Mouse (Mus musculus): ENCODE results near the gene Rpl19.
A peak's percentile ranks its signal among the peaks of the same experiment; 100 is the strongest.

Gene Rpl19

DNA sequence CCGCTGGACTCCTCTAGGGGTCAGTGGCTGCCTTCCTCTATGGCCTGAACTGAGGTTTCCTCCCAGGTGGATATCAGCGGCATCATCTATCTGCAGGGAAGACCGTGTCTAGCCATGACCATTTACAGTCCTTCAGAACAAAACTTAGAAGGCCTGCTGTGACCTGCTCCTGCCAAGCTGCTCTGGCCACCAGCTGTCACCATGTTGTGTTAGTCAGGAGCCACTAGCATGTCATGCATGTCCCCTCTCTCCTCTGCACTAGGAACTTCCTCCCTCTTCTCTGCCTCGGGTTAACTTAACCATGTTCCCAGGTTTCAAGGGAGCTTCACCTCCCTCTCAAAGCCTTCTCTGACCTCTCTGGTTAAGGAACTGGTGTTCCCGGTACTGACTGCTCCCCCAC is 26.8 kb upstream of the Rpl19 start:
- no peak for DNase-seq

DNA sequence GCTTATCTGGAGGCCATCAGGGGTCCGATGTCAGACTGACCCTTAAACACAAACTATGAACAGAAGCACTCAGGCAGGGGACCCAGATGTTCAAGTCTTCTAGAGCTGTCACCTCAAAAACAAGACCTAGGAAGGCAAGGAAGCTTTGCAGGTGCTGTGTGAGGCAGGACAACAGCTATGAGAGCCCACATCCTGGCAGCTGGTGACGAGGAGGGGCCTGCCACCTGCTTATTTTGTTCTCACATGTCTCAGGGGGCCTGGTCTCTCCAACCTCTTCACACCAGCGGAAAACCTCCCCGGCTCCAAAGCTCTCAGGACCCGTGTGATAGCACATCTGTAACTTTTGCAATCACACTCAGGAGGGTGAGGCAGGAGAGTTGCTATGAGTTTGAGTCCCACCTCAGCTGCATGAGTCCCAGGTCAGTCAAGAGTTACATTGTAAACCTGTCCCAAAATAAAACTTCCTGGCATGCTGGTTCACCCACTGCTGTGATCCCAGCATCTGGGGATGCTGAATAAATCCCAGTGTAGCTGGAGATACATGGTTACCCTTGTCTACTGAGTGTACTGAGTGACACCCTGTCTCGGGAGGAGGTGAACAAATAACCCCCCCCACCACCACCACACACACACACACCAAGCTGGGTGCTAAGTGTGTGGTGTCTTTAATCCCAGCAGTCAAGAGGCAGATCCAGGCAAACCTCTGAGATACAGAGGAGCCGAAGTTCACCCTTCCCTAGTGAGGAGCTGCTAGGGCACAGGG is 26.0 kb upstream of the Rpl19 start:
- DNase-seq: peak; percentile 42

DNA sequence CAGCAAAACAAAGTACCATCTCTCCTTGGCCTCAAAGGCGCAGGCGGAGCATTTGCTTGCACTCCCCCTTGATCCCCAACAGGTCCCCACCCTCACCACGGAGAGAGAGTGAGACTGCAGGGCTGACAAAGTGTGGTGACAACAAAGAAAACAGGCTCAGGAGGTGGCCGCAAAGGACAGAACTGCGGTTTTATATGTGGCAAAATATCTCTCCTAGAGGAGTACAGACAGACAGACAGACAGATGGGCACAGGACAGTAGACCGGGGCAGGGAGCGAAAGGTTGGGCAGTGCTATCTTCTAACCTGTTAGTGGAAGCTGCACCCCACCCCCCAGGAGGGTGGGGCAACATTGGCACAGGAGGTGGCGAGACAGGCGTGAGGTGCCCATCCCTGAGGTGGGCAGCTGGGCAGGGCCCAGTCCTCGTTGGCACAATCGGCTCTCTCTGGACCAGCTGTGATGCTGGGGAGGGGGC is 25.1 kb upstream of the Rpl19 start:
- no peak for DNase-seq

GRCm38 (mm10) chr11:98001986-98002385 is 24.5 kb upstream of the Rpl19 start:
- DNase-seq: no peak

DNA sequence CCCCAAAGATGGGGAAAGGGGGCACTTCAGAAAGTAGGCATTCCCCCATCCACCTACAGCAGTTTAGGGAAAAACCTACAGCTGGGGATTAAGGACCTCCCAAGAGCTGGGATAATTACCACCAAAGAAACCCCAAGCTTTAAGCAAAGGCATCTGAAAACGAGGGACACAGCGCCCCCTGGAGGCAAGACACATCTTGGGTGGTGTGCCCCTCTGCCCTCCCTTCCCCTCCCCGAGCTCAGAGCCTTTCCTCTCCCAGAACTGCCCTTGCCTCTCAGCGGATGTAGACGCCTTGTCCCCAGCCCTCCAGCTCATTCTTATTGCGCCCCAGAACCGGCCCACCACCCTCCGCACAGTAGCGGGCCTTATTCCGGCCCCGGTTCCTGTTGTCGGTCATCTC is 23.9 kb upstream of the Rpl19 start:
- DNase-seq: peak; percentile 91

- peak; percentile 47 for DNase-seq
These were observed 23.3 kb upstream of the Rpl19 start for GRCm38 (mm10) chr11:98003171-98003671.

- DNase-seq: no peak
These were observed 22.3 kb upstream of the Rpl19 start for GRCm38 (mm10) chr11:98004161-98004560.

- peak; percentile 57 for DNase-seq
These were observed 21.4 kb upstream of the Rpl19 start for GRCm38 (mm10) chr11:98005076-98005475.

DNA sequence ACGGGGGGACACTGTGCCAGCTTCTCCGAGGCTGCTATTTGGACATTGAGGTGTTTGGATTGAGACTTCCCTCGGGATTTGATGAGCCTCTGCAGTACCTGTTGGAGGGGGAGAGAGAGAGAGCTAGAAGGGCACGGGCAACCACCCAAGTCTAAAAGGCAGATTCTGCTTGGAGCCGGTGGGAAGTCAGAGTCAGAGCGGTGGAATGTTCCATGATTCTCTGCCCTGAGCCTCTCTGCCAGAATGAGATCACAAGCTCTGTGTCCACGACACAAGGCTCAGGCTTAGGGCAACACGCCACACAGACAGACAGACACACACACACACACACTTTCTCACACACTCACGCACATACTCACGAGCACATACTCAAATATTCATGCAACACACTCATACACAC is 20.8 kb upstream of the Rpl19 start:
- no peak for DNase-seq

DNA sequence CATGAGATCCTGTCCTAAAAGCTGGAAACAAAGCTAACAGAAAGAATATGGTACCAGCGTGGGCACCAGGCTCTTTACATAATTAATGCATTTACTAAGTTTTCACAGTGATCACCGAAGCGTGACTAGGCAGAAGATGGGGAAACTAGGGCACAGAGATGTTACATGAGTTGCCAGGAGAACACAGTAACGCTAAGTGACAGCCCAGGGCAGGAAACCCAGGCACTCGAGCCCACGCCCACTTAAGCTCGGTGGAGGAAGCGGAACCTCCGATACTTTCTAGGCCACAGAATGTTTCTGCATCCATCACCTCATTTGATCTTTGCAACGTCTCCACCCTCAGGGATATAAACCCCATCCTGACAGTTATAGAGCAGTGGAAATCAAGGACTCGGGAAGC is 18.4 kb upstream of the Rpl19 start:
- DNase-seq: peak; percentile 36

DNA sequence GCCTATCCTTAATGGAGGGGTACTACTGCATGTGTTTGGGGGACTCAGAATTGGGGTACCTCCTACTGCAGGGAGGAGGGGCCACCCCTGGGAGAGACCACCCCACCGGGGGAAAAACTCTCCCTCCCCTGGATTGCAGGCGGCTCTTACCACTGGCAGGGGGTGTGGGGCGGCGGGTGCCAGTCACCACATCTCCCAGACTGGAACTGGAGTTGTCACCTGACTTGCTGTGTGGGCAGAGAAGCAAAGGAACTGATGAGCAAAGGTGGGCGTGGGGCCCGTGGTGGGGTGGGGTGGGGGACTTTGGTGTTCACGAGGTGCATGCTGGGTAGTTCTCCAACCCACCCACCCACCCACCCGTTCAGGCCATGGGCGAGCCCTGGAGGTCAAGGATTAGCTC is 14.8 kb upstream of the Rpl19 start:
- DNase-seq: no peak

DNA sequence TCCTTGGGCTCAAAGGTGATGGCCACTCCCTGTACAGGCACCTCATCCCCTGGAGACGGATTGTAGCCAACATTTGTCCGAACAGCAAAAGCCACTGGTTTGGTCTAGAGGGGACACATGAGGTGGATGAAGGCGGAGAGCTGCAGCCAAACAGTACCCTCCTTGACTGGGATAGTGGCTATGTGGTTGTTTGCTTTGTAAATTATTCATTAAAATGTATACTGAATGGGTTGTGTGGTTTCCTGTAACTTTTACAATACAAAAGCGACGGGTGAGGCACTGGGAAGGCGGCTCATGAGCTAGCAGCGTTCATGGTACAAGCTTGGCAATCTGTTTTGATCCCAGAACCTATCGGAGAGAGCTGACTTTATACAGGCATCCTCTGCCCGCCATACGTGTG is 13.7 kb upstream of the Rpl19 start:
- no peak for DNase-seq

- peak; percentile 48 for DNase-seq
These were observed 10.3 kb upstream of the Rpl19 start for GRCm38 (mm10) chr11:98016177-98016576.

GRCm38 (mm10) chr11:98016824-98017223 is 9.7 kb upstream of the Rpl19 start:
- no peak for DNase-seq

- DNase-seq: peak; percentile 22
These were observed 8.3 kb upstream of the Rpl19 start for GRCm38 (mm10) chr11:98018222-98018621.

- peak; percentile 58 for DNase-seq
These were observed 7.5 kb upstream of the Rpl19 start for GRCm38 (mm10) chr11:98018858-98019641.

DNA sequence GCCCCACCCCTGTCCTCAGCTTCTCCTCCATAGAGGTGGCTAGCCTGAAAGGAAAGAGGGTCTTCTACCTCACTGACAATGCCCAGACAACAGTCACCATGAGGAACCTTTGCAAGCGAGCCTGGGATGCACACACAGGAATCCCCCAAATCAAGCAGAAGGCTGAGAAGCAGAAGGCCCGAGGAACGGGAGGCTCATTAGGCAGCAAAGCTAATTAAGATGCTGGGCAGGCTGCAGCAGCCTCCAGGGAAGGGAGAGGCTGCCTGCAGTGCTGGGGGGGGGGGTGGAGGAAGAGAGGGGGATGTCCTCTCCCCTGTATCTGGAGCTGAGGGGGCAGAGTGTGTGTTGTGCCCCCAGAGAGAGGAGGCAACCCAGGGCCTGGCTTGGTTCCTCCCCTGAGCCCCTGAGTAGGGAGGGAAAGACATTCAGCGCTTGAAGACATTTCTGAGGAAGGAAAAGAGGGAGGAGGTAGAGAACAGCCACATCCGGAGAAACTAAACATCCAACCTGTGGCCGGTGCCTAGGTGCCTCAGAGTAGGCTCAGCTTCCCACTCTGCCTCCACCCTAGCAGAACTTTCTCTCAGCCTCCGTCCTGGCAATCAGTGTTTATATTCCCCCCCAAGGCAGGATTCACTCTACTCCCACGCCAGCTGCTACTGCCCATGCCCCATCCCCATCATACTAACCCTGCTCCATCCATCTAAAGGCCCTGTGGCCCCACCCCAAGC is 6.5 kb upstream of the Rpl19 start:
- no peak for DNase-seq

DNA sequence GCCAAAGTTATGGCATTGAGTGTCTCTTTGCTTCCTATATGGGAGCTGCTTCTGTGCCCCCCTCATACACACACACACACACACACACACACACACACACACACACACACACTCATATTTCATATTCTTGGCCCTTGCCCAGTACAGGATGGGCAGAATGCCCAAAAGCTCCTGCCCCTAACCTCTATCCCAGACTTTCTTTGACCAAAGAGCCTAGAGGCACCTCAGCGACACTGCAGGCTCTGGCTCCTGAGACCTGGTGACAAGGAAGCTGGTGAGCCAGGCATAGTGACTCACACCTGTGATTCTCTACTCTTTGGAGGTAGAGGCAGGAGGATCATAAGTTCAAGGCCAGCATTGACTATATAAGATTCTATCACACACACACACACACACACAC is 5.8 kb upstream of the Rpl19 start:
- no peak for DNase-seq

- DNase-seq: no peak
These were observed 5.4 kb upstream of the Rpl19 start for GRCm38 (mm10) chr11:98021118-98021517.

GRCm38 (mm10) chr11:98021565-98022252 is 4.8 kb upstream of the Rpl19 start:
- DNase-seq: no peak

- DNase-seq: no peak
These were observed 4.3 kb upstream of the Rpl19 start for GRCm38 (mm10) chr11:98022253-98022554.

DNA sequence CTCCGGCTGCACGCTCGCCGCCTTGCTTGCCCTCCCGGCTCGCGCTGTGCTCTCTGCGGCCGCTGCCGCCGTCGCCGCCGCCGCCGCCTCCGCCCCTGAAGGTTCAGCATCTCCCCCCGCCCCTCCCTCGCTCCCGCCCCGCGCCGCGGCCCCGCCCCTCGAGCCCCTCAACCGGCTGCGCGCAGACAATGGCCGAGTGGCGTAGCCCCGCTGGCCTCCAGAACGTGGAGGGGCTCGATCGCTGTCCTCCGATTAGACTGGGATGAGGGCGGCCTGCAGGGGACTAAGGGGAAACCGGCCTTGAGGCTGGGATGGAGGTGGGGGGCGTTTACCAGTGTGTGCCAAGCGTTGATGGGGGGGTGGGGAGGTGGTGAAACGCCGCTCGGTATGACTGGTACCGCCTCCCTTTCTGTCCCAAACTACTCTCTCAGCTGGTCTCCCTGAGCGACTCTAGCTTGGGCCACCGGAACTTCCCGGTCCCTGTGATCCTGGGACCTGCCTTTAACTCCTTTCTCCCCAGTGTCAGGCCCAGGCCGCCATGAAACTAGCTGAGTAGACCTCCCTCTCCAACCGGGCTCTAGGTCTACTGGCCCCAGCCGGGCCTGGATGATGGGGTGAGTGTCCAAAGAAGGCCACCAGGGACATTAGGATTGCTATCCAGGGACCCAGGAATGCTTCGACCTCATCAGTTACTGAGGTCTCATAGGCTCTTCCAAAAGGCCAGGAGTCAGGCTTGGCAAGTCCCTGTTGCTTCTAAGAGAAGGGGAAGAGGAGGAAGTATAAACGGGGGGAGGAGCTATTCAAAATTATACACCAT is 3.7 kb upstream of the Rpl19 start, which contains the start of gene Cacnb1:
Gene Cacnb1, minus strand, starts transcription at position 480 of the 817 bp plus-strand sequence.
- peak; percentile 71 for DNase-seq
